Mouse (Mus musculus): ENCODE measurements around the gene Git2. TPM values are rescaled to one million over a fixed set of nuclear protein-coding genes. Genes with fewer than 3 reads are reported as not detected.

The Git2 gene
- polyA plus RNA-seq, 1 experiment from 2014 or later = 49.3 TPM

- H3K9ac ChIP-seq = no peak overlapping the region
- peaks cover 90% of the 10 kb centered on the region for H3K36me3 ChIP-seq
- H3K27ac ChIP-seq = no peak overlapping the region
- no peak overlapping the region for H3K4me3 ChIP-seq
- peaks cover 5% of the 10 kb centered on the region; the same call in 1 of the 2 replicates for H3K4me1 ChIP-seq
- no peaks in the 10 kb centered on the region for H3K9me3 ChIP-seq
- 87% methylated on average over 15 of the region's 15 CpGs for WGBS
- H3K27me3 ChIP-seq = no peaks in the 10 kb centered on the region
- H3K4me2 ChIP-seq = no peak overlapping the region
- no peak; the same call in 1 of the 2 replicates for ATAC-seq (ENCODE audit: borderline replicate concordance, extremely low read depth, low FRiP score, low TSS enrichment)
Observed at GRCm38 (mm10) chr5:114733606-114734005, 41.7 kb downstream of the Git2 start.

GRCm38 (mm10) chr5:114731969-114732368 lies 43.3 kb downstream of the Git2 start:
- Histone ChIP-seq H3K9ac (no peak overlapping the region), H3K4me3 (no peak overlapping the region), H3K27ac (no peak overlapping the region), H3K4me2 (no peak overlapping the region), H3K9me3 (no peaks in the 10 kb centered on the region), H3K27me3 (no peaks in the 10 kb centered on the region), H3K36me3 (peaks cover 90% of the 10 kb centered on the region), H3K4me1 (no peaks in the 10 kb centered on the region)
- ATAC-seq (ENCODE audit: borderline replicate concordance, extremely low read depth, low FRiP score, low TSS enrichment) = no peak
- WGBS = 83% methylated on average over 15 of the region's 15 CpGs

GRCm38 (mm10) chr5:114731498-114731897 lies 43.8 kb downstream of the Git2 start:
- no peak overlapping the region for H3K9ac ChIP-seq
- H3K27ac ChIP-seq = no peak overlapping the region
- 69% methylated on average over 6 of the region's 6 CpGs for WGBS
- H3K9me3 ChIP-seq = no peaks in the 10 kb centered on the region
- no peak for ATAC-seq (ENCODE audit: borderline replicate concordance, extremely low read depth, low FRiP score, low TSS enrichment)
- no peak overlapping the region for H3K4me3 ChIP-seq
- H3K4me1 ChIP-seq = no peaks in the 10 kb centered on the region
- H3K4me2 ChIP-seq = no peak overlapping the region
- H3K27me3 ChIP-seq = no peaks in the 10 kb centered on the region
- peaks cover 86% of the 10 kb centered on the region for H3K36me3 ChIP-seq

- Histone ChIP-seq H3K9me3 (no peaks in the 10 kb centered on the region), H3K4me3 (no peak overlapping the region), H3K4me1 (no peaks in the 10 kb centered on the region), H3K9ac (no peak overlapping the region), H3K27me3 (no peaks in the 10 kb centered on the region), H3K27ac (no peak overlapping the region), H3K36me3 (peaks cover 76% of the 10 kb centered on the region), H3K4me2 (no peak overlapping the region)
- no peak for ATAC-seq (ENCODE audit: borderline replicate concordance, extremely low read depth, low FRiP score, low TSS enrichment)
- WGBS = 67% methylated on average over 10 of the region's 10 CpGs
Observed at GRCm38 (mm10) chr5:114730129-114730528, 45.2 kb downstream of the Git2 start.

GRCm38 (mm10) chr5:114728160-114728559 lies 47.2 kb downstream of the Git2 start:
- Histone ChIP-seq H3K27ac (no peak overlapping the region), H3K4me3 (no peak overlapping the region), H3K4me1 (no peaks in the 10 kb centered on the region), H3K4me2 (no peak overlapping the region), H3K36me3 (peaks cover 63% of the 10 kb centered on the region), H3K27me3 (no peaks in the 10 kb centered on the region), H3K9me3 (no peaks in the 10 kb centered on the region), H3K9ac (no peak overlapping the region)
- 83% methylated on average over 10 of the region's 10 CpGs for WGBS
- ATAC-seq (ENCODE audit: borderline replicate concordance, extremely low read depth, low FRiP score, low TSS enrichment) = no peak

GRCm38 (mm10) chr5:114722846-114723245 lies 52.5 kb downstream of the Git2 start:
- peaks cover 53% of the 10 kb centered on the region for H3K36me3 ChIP-seq
- 89% methylated on average over 13 of the region's 13 CpGs for WGBS
- no peaks in the 10 kb centered on the region for H3K4me1 ChIP-seq
- no peak overlapping the region for H3K9ac ChIP-seq
- no peaks in the 10 kb centered on the region for H3K27me3 ChIP-seq
- H3K4me2 ChIP-seq = no peak overlapping the region
- ATAC-seq (ENCODE audit: borderline replicate concordance, extremely low read depth, low FRiP score, low TSS enrichment) = no peak
- H3K27ac ChIP-seq = no peak overlapping the region
- no peaks in the 10 kb centered on the region for H3K9me3 ChIP-seq
- no peak overlapping the region for H3K4me3 ChIP-seq

GRCm38 (mm10) chr5:114721969-114722368 lies 53.3 kb downstream of the Git2 start:
- WGBS = 86% methylated on average over 10 of the region's 10 CpGs
- Histone ChIP-seq H3K27me3 (no peaks in the 10 kb centered on the region), H3K9me3 (no peaks in the 10 kb centered on the region), H3K27ac (no peak overlapping the region), H3K36me3 (peaks cover 52% of the 10 kb centered on the region), H3K4me1 (no peaks in the 10 kb centered on the region), H3K9ac (no peak overlapping the region), H3K4me3 (no peak overlapping the region), H3K4me2 (no peak overlapping the region)
- no peak for ATAC-seq (ENCODE audit: borderline replicate concordance, extremely low read depth, low FRiP score, low TSS enrichment)

GRCm38 (mm10) chr5:114720784-114721183 lies 54.5 kb downstream of the Git2 start:
- Histone ChIP-seq H3K27me3 (no peaks in the 10 kb centered on the region), H3K9ac (no peak overlapping the region), H3K27ac (no peak overlapping the region), H3K4me3 (no peak overlapping the region), H3K36me3 (peaks cover 63% of the 10 kb centered on the region), H3K4me1 (no peaks in the 10 kb centered on the region), H3K4me2 (no peak overlapping the region), H3K9me3 (no peaks in the 10 kb centered on the region)
- 90% methylated on average over 11 of the region's 11 CpGs for WGBS
- ATAC-seq (ENCODE audit: borderline replicate concordance, extremely low read depth, low FRiP score, low TSS enrichment) = no peak

GRCm38 (mm10) chr5:114719928-114720270 lies 55.4 kb downstream of the Git2 start:
- no peak overlapping the region for H3K9ac ChIP-seq
- no peak overlapping the region for H3K27ac ChIP-seq
- ATAC-seq (ENCODE audit: borderline replicate concordance, extremely low read depth, low FRiP score, low TSS enrichment) = no peak
- 89% methylated on average over 6 of the region's 6 CpGs for WGBS
- H3K27me3 ChIP-seq = no peaks in the 10 kb centered on the region
- H3K9me3 ChIP-seq = no peaks in the 10 kb centered on the region
- H3K4me3 ChIP-seq = no peak overlapping the region
- no peak overlapping the region for H3K4me2 ChIP-seq
- peaks cover 71% of the 10 kb centered on the region for H3K36me3 ChIP-seq
- no peaks in the 10 kb centered on the region for H3K4me1 ChIP-seq

GRCm38 (mm10) chr5:114719003-114719927 lies 56.1 kb downstream of the Git2 start:
- Histone ChIP-seq H3K9me3 (no peaks in the 10 kb centered on the region), H3K4me3 (no peak overlapping the region), H3K27ac (no peak overlapping the region), H3K4me2 (no peak overlapping the region), H3K36me3 (peaks cover 76% of the 10 kb centered on the region), H3K9ac (no peak overlapping the region), H3K27me3 (no peaks in the 10 kb centered on the region), H3K4me1 (no peaks in the 10 kb centered on the region)
- WGBS = 83% methylated on average over 20 of the region's 20 CpGs
- ATAC-seq (ENCODE audit: borderline replicate concordance, extremely low read depth, low FRiP score, low TSS enrichment) = no peak

- Histone ChIP-seq H3K4me2 (no peak overlapping the region), H3K36me3 (peaks cover 80% of the 10 kb centered on the region), H3K4me1 (no peaks in the 10 kb centered on the region), H3K4me3 (no peak overlapping the region), H3K9me3 (no peaks in the 10 kb centered on the region), H3K27me3 (no peaks in the 10 kb centered on the region), H3K27ac (no peak overlapping the region), H3K9ac (no peak overlapping the region)
- ATAC-seq (ENCODE audit: borderline replicate concordance, extremely low read depth, low FRiP score, low TSS enrichment) = no peak
- 85% methylated on average over 13 of the region's 13 CpGs for WGBS
Observed at GRCm38 (mm10) chr5:114718483-114718882, 56.8 kb downstream of the Git2 start.

GRCm38 (mm10) chr5:114717937-114718336 lies 57.4 kb downstream of the Git2 start:
- Histone ChIP-seq H3K4me2 (no peak overlapping the region), H3K27me3 (no peaks in the 10 kb centered on the region), H3K9me3 (no peaks in the 10 kb centered on the region), H3K36me3 (peaks cover 83% of the 10 kb centered on the region), H3K27ac (no peak overlapping the region), H3K4me1 (no peaks in the 10 kb centered on the region), H3K9ac (no peak overlapping the region), H3K4me3 (no peak overlapping the region)
- ATAC-seq (ENCODE audit: borderline replicate concordance, extremely low read depth, low FRiP score, low TSS enrichment) = no peak
- WGBS = 88% methylated on average over 8 of the region's 8 CpGs
